Mouse (Mus musculus) hindlimb bud, embryonic 11.5 days (tissue): ENCODE measurements around the gene Abi1.
"Not testable (repeated sequence)": the region's sequence is repeated elsewhere in the genome, so short reads cannot be mapped to it uniquely, and the experiment has no call there.

ENCODE experiments used
- DNase-seq: peaks from one replicate; pipeline ENCODE4 v3.0.0-alpha.2; 2012; ENCODE audit warnings: low read depth, low spot score; ENCODE audit errors: extremely low spot score

Gene Abi1

GRCm38 (mm10) chr2:23034692-23035435, 5.2 kb downstream of the Abi1 start:
- no peak for DNase-seq

DNA sequence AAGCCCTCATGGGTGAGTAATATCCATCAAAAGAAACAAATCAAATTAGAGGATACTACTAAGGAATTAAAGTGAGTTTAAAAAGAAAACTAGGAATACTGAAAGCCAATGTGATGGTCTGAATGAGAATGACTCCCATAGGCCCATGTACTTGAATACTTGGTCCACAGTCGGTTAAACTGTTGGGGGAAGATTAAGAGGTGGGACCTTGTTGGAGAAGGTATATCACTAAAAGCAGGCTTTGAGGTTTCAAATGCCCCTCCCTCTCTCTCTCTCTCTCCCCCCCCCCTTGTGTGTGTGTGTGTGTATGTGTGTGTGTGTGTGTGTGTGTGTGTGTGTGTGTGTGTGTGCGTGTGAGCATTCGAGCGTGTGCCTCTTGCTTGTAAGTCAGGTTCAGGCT, 9.4 kb downstream of the Abi1 start:
- no peak for DNase-seq

- DNase-seq: no peak
Observed at GRCm38 (mm10) chr2:23028826-23029225, 11.2 kb downstream of the Abi1 start.

- DNase-seq: no peak
Observed at GRCm38 (mm10) chr2:23026379-23026778, 13.7 kb downstream of the Abi1 start.

GRCm38 (mm10) chr2:23023714-23024282, 16.2 kb downstream of the Abi1 start:
- DNase-seq: no peak

- DNase-seq: no peak
Observed at GRCm38 (mm10) chr2:23023023-23023422, 17.0 kb downstream of the Abi1 start.

DNA sequence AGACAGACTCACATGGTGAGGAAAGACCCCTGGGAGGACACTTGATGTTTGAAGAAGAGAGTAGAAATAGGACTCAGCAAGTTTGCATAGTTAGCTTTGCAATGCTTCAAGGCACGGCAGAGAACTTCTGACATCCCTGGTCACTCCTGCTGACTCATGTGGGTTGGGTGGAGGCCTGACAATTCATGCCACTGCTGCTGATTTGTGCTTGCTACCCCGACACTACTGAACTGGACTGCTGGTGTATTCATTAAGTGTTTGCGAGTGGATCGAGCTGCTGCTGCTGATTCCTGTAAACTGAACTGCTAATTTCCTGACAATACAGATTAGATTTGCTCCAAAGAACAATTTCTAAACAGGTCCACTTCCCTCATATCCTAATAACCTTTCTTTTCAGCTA, 18.3 kb downstream of the Abi1 start:
- DNase-seq: no peak

DNA sequence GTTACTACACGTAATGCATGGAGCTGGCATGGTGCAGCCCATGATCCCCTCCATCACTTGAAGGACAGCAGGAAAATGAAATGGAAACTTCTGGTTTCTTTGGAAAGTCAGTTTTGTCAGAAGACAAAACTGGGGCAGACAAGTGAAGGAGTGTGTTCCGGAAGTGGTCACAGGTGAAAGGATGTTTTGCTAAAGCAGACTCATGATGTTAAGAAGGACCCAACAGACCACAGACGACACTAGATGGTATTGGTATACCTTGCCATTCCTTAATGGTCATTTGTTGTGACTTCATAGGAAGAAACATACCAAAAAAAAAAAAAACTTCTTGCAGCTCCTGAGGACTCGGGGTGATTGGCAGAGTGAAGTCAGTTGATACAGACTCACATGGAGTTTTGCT, 18.7 kb downstream of the Abi1 start:
- no peak for DNase-seq

DNA sequence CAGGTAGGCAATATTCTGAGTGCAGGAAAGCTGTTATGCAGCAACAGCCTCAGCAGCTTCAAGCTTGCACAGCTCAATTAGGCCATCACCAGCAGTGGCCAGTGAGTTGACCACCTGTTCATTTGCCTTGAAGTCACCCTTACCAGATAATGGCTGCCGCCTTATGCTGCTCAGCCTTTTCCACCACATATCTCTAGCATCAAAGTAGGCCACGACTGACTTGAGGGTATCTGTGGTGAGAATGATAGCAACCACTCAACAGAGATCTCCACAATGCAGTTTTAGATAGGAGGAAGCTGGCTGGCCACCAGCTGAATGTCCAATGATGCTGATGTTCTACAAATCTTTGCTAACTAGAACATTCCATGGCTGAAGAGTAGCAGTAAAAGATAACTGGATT, 20.9 kb downstream of the Abi1 start:
- DNase-seq: no peak

GRCm38 (mm10) chr2:23016121-23016520, 23.9 kb downstream of the Abi1 start:
- DNase-seq: no peak

- DNase-seq: no peak
Observed at GRCm38 (mm10) chr2:23015335-23015734, 24.7 kb downstream of the Abi1 start.

GRCm38 (mm10) chr2:23014935-23015334, 25.1 kb downstream of the Abi1 start:
- DNase-seq: not testable (repeated sequence)

DNA sequence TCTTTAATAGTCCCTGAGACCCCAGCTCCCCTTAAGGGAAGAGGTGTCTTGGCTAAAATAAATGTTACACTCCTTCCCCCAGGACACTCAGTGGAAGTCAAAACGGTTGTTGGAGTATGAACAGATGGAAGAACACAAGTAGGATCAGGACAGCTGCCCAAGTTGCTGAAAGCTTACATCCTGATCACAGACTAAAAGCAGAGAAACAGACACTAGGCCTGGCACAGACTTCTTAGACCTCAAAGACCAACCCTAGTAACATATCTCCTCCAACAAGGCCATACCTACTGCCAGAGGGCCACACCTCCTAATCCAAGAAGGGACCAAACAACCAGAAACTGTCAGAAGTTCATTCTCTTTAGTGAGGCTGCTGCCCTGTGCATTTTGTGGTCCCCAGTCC, 31.8 kb downstream of the Abi1 start:
- no peak for DNase-seq

GRCm38 (mm10) chr2:23007577-23007976, 32.5 kb downstream of the Abi1 start:
- no peak for DNase-seq

GRCm38 (mm10) chr2:23007149-23007548, 32.9 kb downstream of the Abi1 start:
- no peak for DNase-seq

DNA sequence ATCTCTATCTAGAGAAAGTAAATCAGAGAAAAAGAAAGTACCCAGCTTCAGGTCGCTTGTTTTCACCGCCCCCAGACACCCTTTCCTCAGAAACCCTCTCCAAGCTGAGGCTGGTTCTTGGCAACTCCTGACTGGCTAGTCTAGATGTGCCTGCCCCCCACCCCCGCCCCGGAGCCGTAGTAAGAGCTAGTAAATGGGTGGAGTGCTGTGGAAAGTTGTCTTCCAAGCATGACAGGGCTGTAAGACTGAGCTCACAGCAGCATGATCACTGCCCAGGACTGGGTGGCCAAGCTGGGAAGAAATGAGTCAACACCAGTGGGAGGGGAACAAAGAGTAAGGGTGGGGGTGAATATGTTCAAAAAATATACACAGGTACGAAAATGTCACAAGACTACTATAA, 33.8 kb downstream of the Abi1 start:
- no peak for DNase-seq

DNA sequence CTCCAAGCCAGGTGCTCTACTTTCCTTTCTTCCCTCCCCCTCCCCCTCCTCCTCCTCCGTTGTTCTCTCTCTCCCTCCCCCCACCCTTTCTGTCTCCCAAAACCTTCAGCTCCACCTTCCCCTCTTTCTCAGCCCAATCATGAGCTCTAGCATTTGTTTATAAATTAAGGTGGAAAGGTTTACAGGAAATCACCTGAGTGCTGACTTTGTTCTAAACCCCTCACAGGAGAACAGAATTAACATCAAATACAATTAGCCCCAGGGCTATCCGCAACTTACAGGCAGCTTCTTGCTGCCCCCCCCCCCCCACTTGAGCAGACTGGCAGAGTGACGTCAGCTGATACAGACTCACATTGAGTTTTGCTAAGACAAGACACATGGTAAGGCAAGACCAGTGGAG, 37.4 kb downstream of the Abi1 start:
- no peak for DNase-seq

DNA sequence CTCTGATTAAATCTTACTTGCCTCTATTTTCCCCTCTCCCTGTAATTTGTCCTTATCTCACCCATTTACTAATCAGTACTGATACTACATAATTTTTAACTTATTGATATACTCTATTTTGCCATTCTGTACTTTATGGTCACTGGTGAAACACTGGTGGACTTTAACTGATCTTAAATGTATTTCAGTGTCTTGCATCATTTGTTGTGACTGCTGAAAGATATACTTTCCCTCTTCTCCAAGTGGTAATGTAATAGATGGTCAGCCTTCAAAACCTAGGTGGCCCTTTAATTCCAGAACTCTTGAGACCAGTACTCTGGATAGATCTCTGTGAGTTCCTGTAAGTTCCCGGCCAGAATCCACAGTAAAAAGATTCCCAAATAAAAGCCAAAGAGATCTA, 40.4 kb downstream of the Abi1 start:
- no peak for DNase-seq

GRCm38 (mm10) chr2:22998804-22999203, 41.2 kb downstream of the Abi1 start:
- DNase-seq: no peak

DNA sequence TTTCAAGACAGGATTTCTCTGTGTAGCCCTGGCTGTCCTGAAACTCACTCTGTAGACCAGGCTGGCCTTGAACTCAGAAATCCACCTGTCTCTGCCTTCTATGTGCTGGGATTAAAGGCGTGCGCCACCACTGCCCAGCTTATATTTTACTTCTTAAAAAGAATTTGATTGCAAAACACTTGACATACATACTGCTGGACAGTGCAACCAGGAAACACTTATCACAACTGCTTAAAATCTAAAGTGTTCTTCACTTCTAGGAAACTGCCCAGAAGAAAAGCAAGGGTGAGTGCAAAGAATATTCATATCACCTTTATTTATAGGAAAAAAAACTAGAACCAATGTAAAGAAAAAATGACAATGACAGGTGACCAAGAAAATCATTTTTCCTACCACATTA, 42.0 kb downstream of the Abi1 start:
- no peak for DNase-seq

DNA sequence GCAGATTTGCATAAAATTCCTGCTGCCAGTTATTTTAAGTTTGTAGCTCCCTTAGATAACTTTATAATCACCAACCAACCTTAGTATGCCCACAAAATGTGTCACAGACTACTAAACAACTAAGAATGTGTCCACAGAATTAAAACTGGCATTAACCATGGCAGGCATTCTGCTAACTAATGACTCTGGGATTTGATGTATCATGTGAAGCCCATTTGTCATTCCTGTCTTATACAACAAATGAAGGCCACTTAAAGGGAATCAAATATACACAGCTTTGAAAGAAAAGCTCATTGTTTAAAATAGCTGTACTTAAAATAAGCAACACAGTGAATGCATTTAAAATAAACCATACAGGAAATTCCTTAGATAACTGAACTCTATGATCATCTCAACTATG, 44.0 kb downstream of the Abi1 start:
- no peak for DNase-seq

DNA sequence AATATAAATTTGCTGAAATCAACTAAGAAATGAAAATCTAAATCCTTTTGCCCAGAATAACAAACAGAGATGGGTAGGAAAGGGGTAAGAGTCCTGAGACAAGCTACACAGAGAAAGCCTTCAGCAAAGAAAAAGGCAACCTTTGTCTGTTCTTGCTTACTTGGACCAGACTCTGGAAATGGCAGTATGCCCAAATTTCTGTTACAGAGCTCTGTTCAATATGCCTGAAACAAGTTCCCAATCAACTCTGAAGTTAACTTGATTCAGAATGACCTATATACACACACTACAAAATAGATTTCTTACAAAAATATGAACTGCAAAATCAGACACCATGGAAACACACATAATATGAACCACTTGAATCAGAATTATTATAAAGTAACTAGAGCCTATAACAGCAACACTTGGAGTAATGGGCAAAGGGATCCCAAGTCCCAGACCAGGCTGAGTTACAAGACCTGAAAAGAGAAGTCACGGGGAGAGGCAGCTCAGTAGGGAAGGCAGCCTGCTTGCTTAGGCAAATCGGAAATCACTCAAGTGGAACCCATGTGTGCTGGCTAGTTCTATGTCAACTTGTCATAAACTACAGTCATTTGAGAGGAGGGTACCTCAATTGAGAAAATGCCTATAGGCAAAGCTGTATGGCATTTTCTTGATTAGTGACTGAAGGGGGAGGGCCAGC, 53.9 kb downstream of the Abi1 start:
- DNase-seq: no peak
